Mouse (Mus musculus) embryo, embryonic 10 days (tissue): ENCODE data around the gene Ucp2.

Source experiments
- DNase-seq: peaks from one replicate; pipeline ENCODE4 v3.0.0-alpha.2; 2015; ENCODE audit warnings: low spot score

Gene Ucp2

DNA sequence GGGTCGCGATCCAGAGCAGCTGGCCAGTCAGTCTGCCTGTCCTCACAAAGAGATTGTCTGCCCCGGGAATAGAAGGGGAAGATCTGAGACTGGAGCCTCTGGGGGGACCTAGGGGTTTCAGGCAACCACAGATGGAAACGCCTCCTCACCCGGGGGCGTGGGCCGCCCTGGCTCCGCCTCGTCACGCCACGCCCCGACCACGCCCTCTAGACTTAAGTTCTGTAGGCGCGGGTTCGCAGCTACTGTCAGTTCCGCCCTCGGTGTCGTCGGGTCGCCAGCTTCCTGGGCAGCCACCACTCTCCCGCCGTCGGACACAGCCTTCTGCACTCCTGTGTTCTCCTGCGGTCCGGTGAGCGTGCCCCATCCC is at the start of gene Ucp2:
Gene Ucp2, plus strand, starts transcription at position 221 of the 367 bp plus-strand sequence.
- peak; percentile 89 for DNase-seq

DNA sequence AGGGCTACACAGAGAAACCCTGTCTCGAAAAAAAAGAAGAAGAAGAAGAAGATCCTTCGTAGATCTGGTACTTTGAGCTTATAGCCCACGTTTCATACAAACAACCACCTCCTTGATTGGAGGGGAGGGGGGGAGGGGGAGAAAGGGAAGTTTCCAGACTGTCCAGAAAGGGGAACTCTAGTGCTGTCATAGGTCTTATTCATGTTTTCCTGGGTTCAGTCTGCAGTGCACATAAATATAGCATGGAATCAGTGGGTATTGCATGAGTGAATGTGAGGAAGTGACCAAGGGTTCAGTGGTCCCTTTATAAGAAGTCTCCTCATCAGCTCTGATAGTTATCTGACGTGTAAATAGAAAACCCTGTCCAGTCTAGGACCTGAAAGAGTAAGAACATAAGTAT is 49.4 kb upstream of the Ucp2 start:
- DNase-seq = no peak

DNA sequence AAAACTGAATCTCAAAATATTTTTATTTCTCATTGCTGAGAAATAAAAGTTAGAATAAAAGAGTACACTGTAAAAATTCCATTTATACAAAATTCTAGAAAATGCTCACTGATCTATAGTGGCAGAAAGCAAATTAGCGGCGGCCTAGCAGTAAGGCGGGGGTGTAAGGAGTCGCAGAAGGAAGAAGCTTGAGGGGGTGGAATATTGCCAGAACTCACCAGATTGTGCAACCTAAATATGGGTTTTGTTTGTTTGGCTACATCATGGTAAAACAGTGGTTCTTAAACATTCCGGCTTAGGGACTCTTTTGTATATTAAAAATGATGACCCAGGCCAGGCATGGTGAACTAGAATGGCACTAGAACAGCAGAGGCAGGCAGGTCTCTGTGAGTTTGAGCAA is 46.9 kb upstream of the Ucp2 start:
- DNase-seq = no peak

DNA sequence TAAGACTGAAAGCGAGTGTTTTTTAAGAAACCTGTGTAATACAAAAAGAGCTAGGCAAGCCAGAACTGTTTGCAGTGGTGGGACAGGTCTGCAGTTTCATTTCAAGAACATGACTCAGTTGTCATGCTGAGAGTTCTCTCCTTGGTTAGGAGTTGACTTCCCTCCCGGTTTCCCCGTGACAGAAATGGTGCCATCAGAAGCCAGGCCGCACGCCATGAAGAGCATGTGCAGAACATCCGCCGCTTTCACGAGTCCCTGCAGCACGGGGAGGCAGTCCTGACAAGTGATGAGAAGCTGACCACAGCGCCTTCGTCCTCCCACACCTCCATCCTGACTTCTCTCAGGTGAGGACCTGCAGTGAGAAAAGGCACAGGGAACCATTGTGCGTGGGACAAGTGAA is 44.6 kb upstream of the Ucp2 start:
- DNase-seq = no peak

DNA sequence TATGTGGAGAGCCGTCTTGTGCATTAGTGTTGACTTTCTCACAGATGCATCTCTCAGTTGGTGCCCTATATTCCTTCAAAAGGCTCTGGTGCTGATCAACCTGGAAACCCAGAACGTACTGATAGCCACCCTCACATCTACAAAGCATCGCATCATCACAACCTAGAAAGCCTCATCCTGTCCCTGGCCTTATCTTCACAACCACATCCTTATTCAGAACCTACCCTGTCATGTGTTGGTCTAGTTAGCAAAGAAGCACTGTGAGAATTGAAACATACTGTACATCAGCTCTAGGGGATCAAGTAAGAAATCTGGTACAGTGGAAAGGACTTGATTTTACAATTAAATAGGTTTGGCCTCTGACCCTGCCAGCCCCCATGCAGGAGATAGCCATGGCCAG is 44.2 kb upstream of the Ucp2 start:
- DNase-seq = no peak

DNA sequence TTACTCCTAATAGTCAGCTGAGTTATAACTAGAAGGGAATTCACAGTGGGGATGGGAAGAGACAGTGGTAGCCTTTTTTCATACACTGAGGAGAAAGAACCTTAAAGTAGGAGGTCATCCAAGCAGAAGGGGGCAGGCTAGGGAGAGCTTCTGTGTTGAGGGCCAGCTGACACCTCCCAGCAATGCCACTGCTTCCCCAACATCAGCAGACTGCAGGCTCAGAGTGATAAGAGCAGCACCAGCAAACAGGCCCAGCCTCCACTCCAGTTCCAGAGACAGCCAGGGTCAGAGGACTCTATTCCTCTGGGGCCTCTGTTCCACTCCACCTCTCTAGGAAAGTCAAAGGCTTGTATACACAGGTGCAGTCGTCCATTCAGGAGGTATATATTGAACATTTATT is 35.0 kb upstream of the Ucp2 start:
- no peak for DNase-seq

DNA sequence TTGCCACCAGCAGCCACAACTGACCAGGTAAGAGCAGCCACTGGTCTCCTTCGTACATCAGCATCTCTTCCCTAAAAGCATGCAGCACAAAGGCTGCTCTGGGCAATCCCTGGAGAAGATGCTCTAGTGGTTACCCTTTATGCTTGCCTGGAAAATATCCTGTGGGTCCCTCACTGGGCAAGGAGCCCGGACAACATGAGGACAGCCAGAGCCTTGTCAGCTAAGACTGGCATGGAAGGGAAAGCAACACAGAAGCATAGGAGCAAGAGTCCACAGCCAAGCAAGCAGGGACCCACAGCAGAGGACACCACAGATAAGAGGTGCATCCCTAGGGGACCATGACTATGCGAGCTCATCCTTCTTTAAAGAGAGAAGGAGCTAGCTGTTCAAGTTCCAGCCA is 33.3 kb upstream of the Ucp2 start:
- no peak for DNase-seq

DNA sequence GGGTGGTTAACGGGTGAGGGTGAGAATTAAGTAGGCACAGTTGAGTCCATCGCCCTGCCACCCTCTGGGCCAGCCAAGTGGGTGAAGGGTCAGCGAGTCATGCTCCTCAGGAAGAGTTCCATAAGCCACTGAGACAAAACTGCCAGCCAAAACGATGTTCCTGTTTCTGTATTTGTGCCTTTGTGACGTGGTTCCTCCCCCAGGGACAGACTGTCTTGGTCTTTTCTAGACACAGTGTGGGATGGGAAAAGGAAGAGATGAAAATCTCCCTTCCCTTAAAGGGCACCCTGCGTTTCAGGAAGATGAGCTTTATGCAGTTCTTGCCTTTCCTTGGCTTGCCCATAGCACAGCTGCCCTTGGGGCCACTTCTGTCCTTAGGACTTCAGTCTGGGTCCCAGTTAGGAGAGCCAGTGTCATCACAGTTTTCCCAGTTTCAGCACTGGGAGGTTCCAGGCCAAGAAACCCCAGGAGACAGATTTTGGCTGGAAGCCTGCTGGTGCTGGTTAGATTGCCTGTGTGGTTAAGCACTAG is 31.5 kb upstream of the Ucp2 start:
- DNase-seq = no peak

DNA sequence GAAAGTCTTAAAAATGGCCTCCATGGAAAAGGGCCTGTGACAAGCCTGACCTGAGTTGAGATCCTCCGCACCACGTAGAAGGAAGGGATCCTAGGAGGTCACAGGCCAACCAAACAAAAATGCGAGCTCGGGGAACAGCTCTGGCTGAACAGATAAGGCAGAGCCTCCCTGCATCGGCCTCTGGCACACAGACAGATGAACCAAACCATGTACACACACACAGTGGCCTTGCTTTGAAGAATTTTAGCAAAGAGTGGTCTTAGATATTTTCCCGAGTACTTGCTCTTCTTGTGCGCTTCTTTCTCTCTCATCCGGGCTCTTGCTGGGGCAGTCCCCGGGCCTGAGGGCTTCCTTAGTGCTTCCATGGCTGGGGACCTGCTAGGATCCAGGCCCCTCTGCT is 29.9 kb upstream of the Ucp2 start:
- peak; percentile 14 for DNase-seq

DNA sequence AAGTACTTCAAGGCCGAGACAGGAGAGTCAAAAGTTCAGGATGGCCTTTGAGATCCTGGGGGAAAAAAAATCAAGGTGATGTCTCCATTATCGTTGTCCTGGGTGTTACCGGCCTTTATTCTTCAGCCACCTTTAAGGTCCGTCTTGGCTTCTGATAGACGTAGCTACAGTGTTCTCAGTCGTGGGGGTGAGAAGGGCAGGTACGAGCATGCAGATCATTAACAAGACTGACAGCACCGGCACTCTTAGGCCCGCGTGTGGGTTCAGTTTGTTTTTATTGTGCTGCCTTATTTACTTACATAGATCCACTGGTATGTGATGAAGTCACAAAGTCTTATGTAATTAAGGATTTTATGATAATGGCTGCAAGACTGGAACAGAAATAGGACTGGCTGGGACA is 29.4 kb upstream of the Ucp2 start:
- DNase-seq = no peak

DNA sequence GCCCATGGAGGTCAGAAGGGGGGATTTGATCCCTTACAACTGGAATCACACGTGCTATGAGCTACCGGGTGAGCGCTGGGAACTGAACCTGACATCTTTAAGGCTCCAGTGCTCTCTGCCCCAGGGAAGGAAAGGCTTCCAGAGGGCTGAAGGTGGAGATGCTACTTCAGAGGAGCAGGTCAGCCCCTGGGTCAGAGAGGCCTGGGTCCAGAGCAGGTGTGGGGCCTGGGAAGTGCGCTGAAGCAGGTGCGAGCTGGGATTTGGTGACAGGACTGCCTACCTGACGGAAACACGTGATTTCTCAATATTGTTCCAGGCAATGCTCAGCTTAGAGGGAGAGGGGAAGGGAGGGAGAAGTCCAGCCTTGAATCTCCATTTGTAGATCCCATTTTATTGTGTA is 28.9 kb upstream of the Ucp2 start:
- DNase-seq = no peak

DNA sequence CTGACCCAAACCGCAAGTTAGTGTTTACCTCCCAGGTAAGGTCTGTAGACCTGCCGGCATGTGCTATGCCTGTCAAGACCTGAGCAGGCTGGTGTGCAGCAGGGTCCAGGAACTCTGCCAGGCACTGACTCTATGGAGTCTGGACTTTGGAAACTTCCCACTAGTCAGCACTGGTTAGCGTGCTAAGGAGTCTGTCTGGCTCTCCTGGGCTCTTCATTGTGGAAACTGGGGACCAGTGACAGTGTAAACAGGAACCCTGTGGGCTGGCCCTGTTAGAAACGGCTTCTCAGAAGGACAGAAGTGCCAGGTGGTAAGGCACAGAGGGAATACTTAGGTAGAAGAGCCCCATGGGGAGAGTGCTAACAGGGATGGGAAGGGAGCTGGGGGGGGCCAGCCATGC is 27.9 kb upstream of the Ucp2 start:
- DNase-seq = no peak

DNA sequence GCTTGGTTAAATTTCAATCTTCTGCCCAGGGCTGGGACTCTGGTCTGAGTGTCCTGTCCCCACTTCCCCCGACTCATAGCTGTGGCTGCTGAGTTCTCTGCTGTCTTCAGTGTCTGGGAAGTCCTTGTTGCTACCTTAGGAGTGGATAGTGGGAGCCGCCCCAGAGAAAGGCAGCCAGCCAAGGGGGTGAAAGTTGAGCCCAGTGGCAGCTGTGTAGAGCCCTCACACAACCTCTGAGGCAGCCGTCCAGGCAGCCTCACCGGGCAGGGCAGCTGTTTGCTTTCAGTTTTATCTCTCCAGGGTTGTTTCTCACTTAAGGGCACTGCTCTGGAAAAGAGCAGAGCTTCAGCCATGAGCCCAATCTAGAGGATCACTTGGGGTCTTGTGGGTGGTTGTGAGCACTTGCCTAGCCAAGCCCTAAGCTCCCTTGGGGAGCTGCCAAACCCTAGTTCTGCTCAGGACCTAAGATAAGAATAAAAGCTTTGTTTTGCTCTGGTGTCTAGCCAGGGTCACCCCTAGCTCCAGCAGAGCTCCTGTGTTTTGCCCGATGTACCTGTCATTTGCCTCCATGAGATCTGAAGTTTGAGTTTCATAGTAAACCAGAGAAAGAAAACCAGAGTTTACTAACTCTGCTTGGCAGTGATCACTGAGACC is 27.4 kb upstream of the Ucp2 start:
- DNase-seq = no peak

DNA sequence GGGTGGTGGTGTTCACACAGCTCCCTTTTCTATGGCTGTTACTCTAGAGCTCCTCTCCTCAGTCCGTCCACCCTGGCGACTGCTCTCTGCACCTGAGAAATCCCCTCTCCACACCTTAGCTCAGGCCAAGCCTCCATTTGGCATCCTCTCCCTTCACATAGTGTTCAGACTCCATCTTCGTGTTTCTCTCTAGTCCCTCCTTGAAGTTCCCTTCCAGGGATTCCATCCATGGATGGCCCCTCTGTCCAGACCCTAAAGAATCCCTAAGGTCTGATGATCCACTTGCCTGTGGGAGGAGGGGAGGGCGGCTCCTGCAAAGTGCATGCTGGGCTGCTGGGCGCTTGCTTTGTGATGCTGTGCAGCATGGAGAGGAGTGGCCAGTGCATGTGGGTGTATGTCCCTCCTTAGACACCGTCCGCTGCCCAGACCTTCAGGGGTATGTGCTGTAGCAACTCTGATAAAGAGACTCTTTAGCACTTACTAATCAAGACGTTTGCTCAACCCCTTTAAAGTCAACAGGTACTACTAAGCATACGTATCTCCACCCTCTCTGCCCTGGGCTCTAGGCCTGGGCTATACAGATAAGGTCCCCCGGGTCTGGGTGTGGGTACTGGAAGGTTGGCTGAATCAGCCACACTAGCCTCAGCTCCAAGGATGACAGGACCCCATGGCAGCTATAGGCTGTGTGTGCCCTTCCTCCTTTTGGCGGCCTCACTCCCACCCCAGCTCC is 26.2 kb upstream of the Ucp2 start:
- DNase-seq = peak; percentile 16

DNA sequence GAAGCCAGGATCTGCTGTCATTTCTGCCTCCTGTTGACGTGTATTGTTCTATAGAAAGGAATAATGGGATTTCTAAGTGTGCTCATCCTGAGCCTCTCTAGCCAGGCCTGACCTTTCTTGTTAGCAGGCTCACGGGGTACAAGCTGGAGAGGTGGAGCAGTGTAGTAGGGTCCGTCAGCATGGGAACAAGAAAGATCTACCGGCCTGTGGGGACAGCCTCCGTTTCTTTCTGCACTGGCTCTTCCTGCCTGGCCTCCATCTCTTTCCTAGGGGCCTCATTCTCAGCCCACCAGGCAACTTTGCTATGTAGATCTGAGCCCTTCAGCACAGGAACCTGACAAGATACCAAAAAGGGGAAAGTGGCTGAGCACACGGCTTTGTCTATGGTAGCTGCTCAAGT is 24.4 kb upstream of the Ucp2 start:
- DNase-seq = no peak

DNA sequence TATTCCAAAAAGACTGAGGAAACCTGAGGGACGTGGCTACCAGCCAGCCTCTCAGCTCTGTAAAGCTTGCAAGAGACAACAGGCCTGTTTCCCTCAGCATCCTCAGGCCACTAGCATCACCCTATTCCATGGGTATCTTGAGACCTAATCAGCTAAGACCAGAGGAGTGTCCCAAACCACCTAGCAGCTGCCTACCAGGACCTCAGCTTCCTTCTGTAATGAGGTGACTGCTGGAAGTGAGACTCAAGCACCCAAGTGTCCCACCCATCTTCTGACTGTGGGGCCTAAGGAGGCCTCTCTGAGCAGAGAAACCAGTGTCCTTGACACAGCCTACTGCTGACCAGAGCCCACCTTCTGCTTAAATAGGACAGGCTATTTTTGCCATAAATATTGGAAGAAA is 23.6 kb upstream of the Ucp2 start:
- DNase-seq = no peak

DNA sequence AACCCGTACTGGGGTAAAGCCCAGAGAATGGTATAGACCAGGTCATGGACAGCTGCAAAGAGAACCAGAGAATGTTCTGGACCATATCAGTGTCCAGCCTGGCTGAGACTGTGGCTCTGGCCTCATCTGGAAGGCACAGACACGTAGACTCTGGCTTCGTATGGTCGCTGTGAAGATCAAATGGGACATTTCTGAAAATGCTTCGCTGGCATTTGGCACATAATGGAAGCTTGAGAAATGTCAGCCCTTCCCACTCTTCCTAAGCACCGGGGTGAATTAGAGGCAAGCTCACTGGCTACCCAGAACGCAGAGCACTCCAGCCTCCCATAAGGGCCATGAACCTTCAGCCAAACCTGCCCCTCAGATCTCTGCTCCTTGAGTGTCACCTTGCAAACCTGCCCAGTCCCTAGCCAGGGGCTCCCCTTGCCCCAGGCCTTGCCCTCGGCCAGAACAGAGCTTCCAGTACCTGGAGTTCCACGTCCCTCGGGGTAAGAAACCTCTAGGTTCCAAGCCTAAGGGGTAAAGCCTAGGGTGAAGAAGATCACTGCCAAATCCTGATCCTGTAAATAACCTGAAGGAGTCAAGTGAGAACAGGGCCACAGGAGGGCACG is 22.2 kb upstream of the Ucp2 start:
- no peak for DNase-seq

DNA sequence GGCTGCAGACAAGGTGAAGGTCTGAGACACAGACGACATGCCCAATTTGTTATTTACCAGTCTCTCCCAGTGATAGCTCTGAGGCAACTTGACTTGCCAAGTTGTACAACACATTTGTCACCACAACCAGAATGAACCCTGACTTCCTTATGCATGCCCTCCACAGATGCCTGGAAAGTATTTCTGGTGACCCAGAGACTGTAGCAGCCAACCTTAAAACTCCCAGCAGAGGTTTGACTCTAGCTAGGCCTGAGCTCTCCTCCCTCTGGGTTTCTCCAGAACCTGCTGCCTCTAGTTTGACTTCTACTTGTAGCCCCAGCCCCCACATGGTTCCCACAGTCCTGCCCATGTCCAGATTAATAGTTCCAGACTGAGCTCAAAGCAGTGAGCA is 21.7 kb upstream of the Ucp2 start:
- no peak for DNase-seq

DNA sequence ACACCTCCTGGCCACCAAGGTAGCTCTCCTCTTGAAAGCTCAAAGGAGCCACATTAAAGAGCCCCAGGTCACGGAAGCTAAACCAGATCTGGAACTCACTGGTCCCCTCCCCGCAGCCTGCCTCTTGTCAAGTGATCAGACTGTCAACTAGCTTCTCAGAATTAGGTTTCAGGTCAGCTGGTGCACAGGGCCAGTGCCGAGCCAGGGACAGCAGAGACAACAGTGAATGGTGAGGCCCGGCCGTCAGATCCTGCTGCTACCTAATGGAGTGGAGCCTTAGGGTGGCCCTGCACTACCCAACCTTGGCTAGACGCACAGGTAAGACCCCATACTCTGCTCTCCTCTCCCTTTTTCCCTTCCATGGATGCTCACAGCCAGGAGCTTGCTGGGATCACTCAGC is 20.4 kb upstream of the Ucp2 start, which contains the start of gene Ucp3:
Gene Ucp3, plus strand, starts transcription at position 214 of the 400 bp plus-strand sequence.
- DNase-seq = no peak

DNA sequence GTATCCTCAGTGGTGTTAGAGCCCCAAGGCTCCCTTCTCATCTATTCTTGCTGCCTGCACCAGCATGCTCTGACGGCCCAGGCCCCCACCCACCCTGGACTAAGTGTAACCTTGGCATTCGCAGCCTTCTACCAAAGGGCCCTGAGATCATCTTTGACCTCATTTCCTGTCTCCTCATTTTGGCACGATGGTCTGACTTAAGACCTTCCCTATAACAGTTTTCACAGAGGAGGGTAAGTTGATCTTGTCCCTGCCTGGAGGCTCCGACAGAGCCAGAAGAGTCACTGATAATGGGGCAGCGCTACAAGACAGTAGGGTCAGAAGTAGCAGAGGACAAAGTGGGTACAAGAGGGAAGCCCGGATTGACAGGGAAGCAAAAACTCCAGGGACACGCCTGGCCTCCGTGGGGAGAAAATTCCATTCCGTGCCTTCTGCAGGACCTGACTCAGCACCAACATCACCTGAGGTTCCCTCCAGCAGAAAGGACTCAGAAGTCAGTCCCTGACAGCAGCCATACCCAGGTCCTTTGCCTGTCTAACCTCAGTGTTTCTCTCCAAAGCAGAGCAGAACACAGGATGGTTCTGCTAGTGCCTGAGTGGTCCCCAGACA is 19.2 kb upstream of the Ucp2 start:
- no peak for DNase-seq

DNA sequence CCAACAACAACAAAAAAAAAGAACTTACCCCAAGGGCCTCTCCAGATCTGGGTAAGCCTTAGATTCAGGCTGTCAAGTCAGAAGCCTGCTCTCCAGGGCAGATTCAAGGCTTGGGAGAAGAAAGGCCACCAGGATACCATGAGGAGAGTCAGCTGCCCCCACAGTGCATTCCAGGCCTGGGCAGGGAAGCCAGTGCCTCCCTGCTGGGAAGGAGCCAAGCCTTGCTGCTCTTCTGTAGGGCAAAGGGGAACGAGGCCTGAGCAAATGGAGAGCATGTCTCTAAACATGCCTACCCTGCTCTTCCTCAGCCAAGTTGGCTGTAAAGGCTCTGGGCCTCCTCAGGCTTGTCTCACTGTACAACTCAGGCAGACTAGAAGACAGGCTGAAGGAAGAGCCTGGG is 18.5 kb upstream of the Ucp2 start:
- no peak for DNase-seq

DNA sequence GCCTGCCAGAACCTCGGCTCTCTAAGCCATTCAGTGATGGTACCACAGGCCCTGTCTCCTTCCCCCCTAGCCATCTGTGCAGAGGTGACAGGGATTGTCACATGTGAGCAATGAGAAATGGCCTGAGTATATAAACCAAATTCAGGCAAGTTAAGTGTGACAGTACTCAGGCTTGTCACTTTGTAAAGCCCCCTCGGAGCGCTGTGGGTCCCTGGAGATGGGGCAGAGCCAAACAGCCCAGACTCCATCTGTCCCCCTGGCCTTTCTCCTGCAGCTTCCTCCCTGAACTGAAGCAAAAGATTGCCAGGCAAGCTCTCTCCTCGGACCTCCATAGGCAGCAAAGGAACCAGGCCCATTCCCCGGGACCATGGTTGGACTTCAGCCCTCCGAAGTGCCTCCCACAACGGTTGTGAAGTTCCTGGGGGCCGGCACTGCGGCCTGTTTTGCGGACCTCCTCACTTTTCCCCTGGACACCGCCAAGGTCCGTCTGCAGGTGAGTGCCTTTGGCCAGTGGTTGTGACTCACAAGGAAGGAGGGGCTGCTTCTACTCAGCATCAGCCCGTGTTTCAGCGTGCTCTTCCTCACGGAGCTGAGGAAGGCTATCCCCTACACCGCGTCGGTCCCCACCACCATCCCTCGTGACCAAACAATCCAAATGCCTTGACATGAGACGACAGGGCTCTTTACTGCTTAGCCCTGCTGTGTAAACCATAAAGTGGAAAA is 13.9 kb upstream of the Ucp2 start:
- DNase-seq = no peak
